Mouse (Mus musculus): ENCODE results near the gene Adamts17. TPM values are rescaled to one million over a fixed set of nuclear protein-coding genes. Genes with fewer than 3 reads are reported as not detected.

Gene Adamts17
- polyA plus RNA-seq, 1 experiment: 6.8 TPM

- H3K4me3 ChIP-seq (ENCODE audit: control insufficient read depth, low read depth, low read length): no peak overlapping the region
- no peaks in the 10 kb centered on the region for H3K27me3 ChIP-seq (ENCODE audit: control insufficient read depth, insufficient read depth, low read length)
- TF ChIP-seq CTCF (IDR thresholded peaks at IDR 0.05; ENCODE audit: control insufficient read depth, insufficient read depth, insufficient replicate concordance, low read depth, low read length): no peak
- TF ChIP-seq POLR2A (IDR thresholded peaks at IDR 0.05; ENCODE audit: control insufficient read depth, low read depth, low read length): no peak
- H3K4me1 ChIP-seq (ENCODE audit: control insufficient read depth, insufficient read depth, low read length): peaks cover 4% of the 10 kb centered on the region; the same call in 1 of the 2 replicates
- H3K27ac ChIP-seq (ENCODE audit: control insufficient read depth, insufficient read depth, low read depth, low read length): no peak overlapping the region
- no peaks in the 10 kb centered on the region for H3K36me3 ChIP-seq (ENCODE audit: control insufficient read depth, insufficient read depth, low read length)
These were observed 275.5 kb downstream of the Adamts17 start for GRCm38 (mm10) chr7:67115056-67115455.

- Histone ChIP-seq H3K4me1 (ENCODE audit: control insufficient read depth, insufficient read depth, low read length) (no peaks in the 10 kb centered on the region), H3K27me3 (ENCODE audit: control insufficient read depth, insufficient read depth, low read length) (no peaks in the 10 kb centered on the region), H3K27ac (ENCODE audit: control insufficient read depth, insufficient read depth, low read depth, low read length) (no peak overlapping the region), H3K36me3 (ENCODE audit: control insufficient read depth, insufficient read depth, low read length) (no peaks in the 10 kb centered on the region), H3K4me3 (ENCODE audit: control insufficient read depth, low read depth, low read length) (no peak overlapping the region)
- TF ChIP-seq POLR2A (IDR thresholded peaks at IDR 0.05; ENCODE audit: control insufficient read depth, low read depth, low read length) (no peak), CTCF (IDR thresholded peaks at IDR 0.05; ENCODE audit: control insufficient read depth, insufficient read depth, insufficient replicate concordance, low read depth, low read length) (no peak)
These were observed 295.6 kb downstream of the Adamts17 start for GRCm38 (mm10) chr7:67135140-67135539.

GRCm38 (mm10) chr7:67142347-67143015 lies 302.9 kb downstream of the Adamts17 start:
- H3K27me3 ChIP-seq (ENCODE audit: control insufficient read depth, insufficient read depth, low read length): no peaks in the 10 kb centered on the region
- H3K4me1 ChIP-seq (ENCODE audit: control insufficient read depth, insufficient read depth, low read length): no peaks in the 10 kb centered on the region
- TF ChIP-seq POLR2A (IDR thresholded peaks at IDR 0.05; ENCODE audit: control insufficient read depth, low read depth, low read length): no peak
- TF ChIP-seq CTCF (IDR thresholded peaks at IDR 0.05; ENCODE audit: control insufficient read depth, insufficient read depth, insufficient replicate concordance, low read depth, low read length): no peak
- no peaks in the 10 kb centered on the region for H3K36me3 ChIP-seq (ENCODE audit: control insufficient read depth, insufficient read depth, low read length)
- no peak overlapping the region for H3K27ac ChIP-seq (ENCODE audit: control insufficient read depth, insufficient read depth, low read depth, low read length)
- no peak overlapping the region for H3K4me3 ChIP-seq (ENCODE audit: control insufficient read depth, low read depth, low read length)

GRCm38 (mm10) chr7:67145748-67146147 lies 306.2 kb downstream of the Adamts17 start:
- no peak for TF ChIP-seq CTCF (IDR thresholded peaks at IDR 0.05; ENCODE audit: control insufficient read depth, insufficient read depth, insufficient replicate concordance, low read depth, low read length)
- no peak for TF ChIP-seq POLR2A (IDR thresholded peaks at IDR 0.05; ENCODE audit: control insufficient read depth, low read depth, low read length)
- Histone ChIP-seq H3K4me3 (ENCODE audit: control insufficient read depth, low read depth, low read length) (no peak overlapping the region), H3K4me1 (ENCODE audit: control insufficient read depth, insufficient read depth, low read length) (no peaks in the 10 kb centered on the region), H3K27ac (ENCODE audit: control insufficient read depth, insufficient read depth, low read depth, low read length) (no peak overlapping the region), H3K27me3 (ENCODE audit: control insufficient read depth, insufficient read depth, low read length) (no peaks in the 10 kb centered on the region), H3K36me3 (ENCODE audit: control insufficient read depth, insufficient read depth, low read length) (no peaks in the 10 kb centered on the region)

- Histone ChIP-seq H3K27ac (ENCODE audit: control insufficient read depth, insufficient read depth, low read depth, low read length) (no peak overlapping the region), H3K4me3 (ENCODE audit: control insufficient read depth, low read depth, low read length) (no peak overlapping the region), H3K27me3 (ENCODE audit: control insufficient read depth, insufficient read depth, low read length) (no peaks in the 10 kb centered on the region), H3K4me1 (ENCODE audit: control insufficient read depth, insufficient read depth, low read length) (no peaks in the 10 kb centered on the region), H3K36me3 (ENCODE audit: control insufficient read depth, insufficient read depth, low read length) (no peaks in the 10 kb centered on the region)
- TF ChIP-seq POLR2A (IDR thresholded peaks at IDR 0.05; ENCODE audit: control insufficient read depth, low read depth, low read length): no peak
- TF ChIP-seq CTCF (IDR thresholded peaks at IDR 0.05; ENCODE audit: control insufficient read depth, insufficient read depth, insufficient replicate concordance, low read depth, low read length): no peak
These were observed 306.6 kb downstream of the Adamts17 start for GRCm38 (mm10) chr7:67146151-67146550.

- no peak overlapping the region for H3K27ac ChIP-seq (ENCODE audit: control insufficient read depth, insufficient read depth, low read depth, low read length)
- no peak for TF ChIP-seq CTCF (IDR thresholded peaks at IDR 0.05; ENCODE audit: control insufficient read depth, insufficient read depth, insufficient replicate concordance, low read depth, low read length)
- no peak for TF ChIP-seq POLR2A (IDR thresholded peaks at IDR 0.05; ENCODE audit: control insufficient read depth, low read depth, low read length)
- no peaks in the 10 kb centered on the region for H3K36me3 ChIP-seq (ENCODE audit: control insufficient read depth, insufficient read depth, low read length)
- H3K27me3 ChIP-seq (ENCODE audit: control insufficient read depth, insufficient read depth, low read length): no peaks in the 10 kb centered on the region
- H3K4me3 ChIP-seq (ENCODE audit: control insufficient read depth, low read depth, low read length): no peak overlapping the region
- H3K4me1 ChIP-seq (ENCODE audit: control insufficient read depth, insufficient read depth, low read length): no peaks in the 10 kb centered on the region
These were observed 310.2 kb downstream of the Adamts17 start for GRCm38 (mm10) chr7:67149707-67150106.

GRCm38 (mm10) chr7:67152626-67153025 lies 313.1 kb downstream of the Adamts17 start:
- no peaks in the 10 kb centered on the region for H3K36me3 ChIP-seq (ENCODE audit: control insufficient read depth, insufficient read depth, low read length)
- H3K4me3 ChIP-seq (ENCODE audit: control insufficient read depth, low read depth, low read length): no peak overlapping the region
- H3K27ac ChIP-seq (ENCODE audit: control insufficient read depth, insufficient read depth, low read depth, low read length): no peak overlapping the region
- TF ChIP-seq CTCF (IDR thresholded peaks at IDR 0.05; ENCODE audit: control insufficient read depth, insufficient read depth, insufficient replicate concordance, low read depth, low read length) (no peak), POLR2A (IDR thresholded peaks at IDR 0.05; ENCODE audit: control insufficient read depth, low read depth, low read length) (no peak)
- no peaks in the 10 kb centered on the region for H3K4me1 ChIP-seq (ENCODE audit: control insufficient read depth, insufficient read depth, low read length)
- H3K27me3 ChIP-seq (ENCODE audit: control insufficient read depth, insufficient read depth, low read length): no peaks in the 10 kb centered on the region
